Mouse (Mus musculus): ENCODE measurements around the gene Ero1lb. TPM values are rescaled to one million over a fixed set of nuclear protein-coding genes. Genes with fewer than 3 reads are reported as not detected.

The Ero1lb gene
- polyA plus RNA-seq, 1 experiment: 1.3 TPM

- H3K36me3 ChIP-seq (ENCODE audit: control insufficient read depth, insufficient read depth): no peaks in the 10 kb centered on the region
- no peaks in the 10 kb centered on the region for H3K79me3 ChIP-seq (ENCODE audit: low read depth)
- H3K4me3 ChIP-seq (ENCODE audit: insufficient read depth, poor library complexity, severe bottlenecking): no peak overlapping the region
- H3ac ChIP-seq (ENCODE audit: control insufficient read depth, insufficient read length, low read depth): no peak overlapping the region
- TF ChIP-seq FOSL1 (IDR thresholded peaks at IDR 0.05; ENCODE audit: insufficient read depth, low read length, poor library complexity, severe bottlenecking) (no peak), CTCF (IDR thresholded peaks at IDR 0.05; ENCODE audit: control insufficient read depth, insufficient read depth, insufficient read length) (no peak), MYOD1 (IDR thresholded peaks at IDR 0.05; ENCODE audit: control insufficient read depth, insufficient read length, low read depth) (no peak), USF1 (IDR thresholded peaks at IDR 0.05; ENCODE audit: low read depth) (no peak), CEBPB (IDR thresholded peaks at IDR 0.05; ENCODE audit: low read depth) (no peak), MYOG (IDR thresholded peaks at IDR 0.05; ENCODE audit: control insufficient read depth, extremely low read depth, insufficient read length) (no peak), MAX (IDR thresholded peaks at IDR 0.05) (no peak)
- no peaks in the 10 kb centered on the region for H3K27me3 ChIP-seq (ENCODE audit: control insufficient read depth, insufficient read depth, insufficient read length)
- H3K79me2 ChIP-seq (ENCODE audit: control insufficient read depth, insufficient read depth): no peaks in the 10 kb centered on the region
Measured at GRCm38 (mm10) chr13:12534628-12535027, 31.0 kb upstream of the Ero1lb start.

- Histone ChIP-seq H3K79me3 (ENCODE audit: low read depth) (no peaks in the 10 kb centered on the region), H3K79me2 (ENCODE audit: control insufficient read depth, insufficient read depth) (no peaks in the 10 kb centered on the region), H3K4me3 (ENCODE audit: insufficient read depth, poor library complexity, severe bottlenecking) (no peak overlapping the region), H3K27me3 (ENCODE audit: control insufficient read depth, insufficient read depth, insufficient read length) (peaks cover 5% of the 10 kb centered on the region), H3ac (ENCODE audit: control insufficient read depth, insufficient read length, low read depth) (no peak overlapping the region), H3K36me3 (ENCODE audit: control insufficient read depth, insufficient read depth) (no peaks in the 10 kb centered on the region)
- TF ChIP-seq MYOD1 (IDR thresholded peaks at IDR 0.05; ENCODE audit: control insufficient read depth, insufficient read length, low read depth) (no peak), USF1 (IDR thresholded peaks at IDR 0.05; ENCODE audit: low read depth) (no peak), MYOG (IDR thresholded peaks at IDR 0.05; ENCODE audit: control insufficient read depth, extremely low read depth, insufficient read length) (no peak), FOSL1 (IDR thresholded peaks at IDR 0.05; ENCODE audit: insufficient read depth, low read length, poor library complexity, severe bottlenecking) (no peak), CTCF (IDR thresholded peaks at IDR 0.05; ENCODE audit: control insufficient read depth, insufficient read depth, insufficient read length) (peak; percentile 8)
Measured at GRCm38 (mm10) chr13:12537971-12538370, 27.7 kb upstream of the Ero1lb start.

- no peak overlapping the region for H3K4me3 ChIP-seq (ENCODE audit: insufficient read depth, poor library complexity, severe bottlenecking)
- H3ac ChIP-seq (ENCODE audit: control insufficient read depth, insufficient read length, low read depth): no peak overlapping the region
- H3K79me2 ChIP-seq (ENCODE audit: control insufficient read depth, insufficient read depth): no peaks in the 10 kb centered on the region
- peaks cover 5% of the 10 kb centered on the region for H3K27me3 ChIP-seq (ENCODE audit: control insufficient read depth, insufficient read depth, insufficient read length)
- TF ChIP-seq FOSL1 (IDR thresholded peaks at IDR 0.05; ENCODE audit: insufficient read depth, low read length, poor library complexity, severe bottlenecking) (no peak), CEBPB (IDR thresholded peaks at IDR 0.05; ENCODE audit: low read depth) (no peak), MYOD1 (IDR thresholded peaks at IDR 0.05; ENCODE audit: control insufficient read depth, insufficient read length, low read depth) (no peak), USF1 (IDR thresholded peaks at IDR 0.05; ENCODE audit: low read depth) (no peak), MYOG (IDR thresholded peaks at IDR 0.05; ENCODE audit: control insufficient read depth, extremely low read depth, insufficient read length) (no peak), CTCF (IDR thresholded peaks at IDR 0.05; ENCODE audit: control insufficient read depth, insufficient read depth, insufficient read length) (no peak), MAX (IDR thresholded peaks at IDR 0.05) (no peak)
- no peaks in the 10 kb centered on the region for H3K36me3 ChIP-seq (ENCODE audit: control insufficient read depth, insufficient read depth)
- no peaks in the 10 kb centered on the region for H3K79me3 ChIP-seq (ENCODE audit: low read depth)
Measured at GRCm38 (mm10) chr13:12539716-12540115, 26.0 kb upstream of the Ero1lb start.

- H3K79me2 ChIP-seq (ENCODE audit: control insufficient read depth, insufficient read depth): no peaks in the 10 kb centered on the region
- no peaks in the 10 kb centered on the region for H3K36me3 ChIP-seq (ENCODE audit: control insufficient read depth, insufficient read depth)
- H3K4me3 ChIP-seq (ENCODE audit: insufficient read depth, poor library complexity, severe bottlenecking): no peak overlapping the region
- H3ac ChIP-seq (ENCODE audit: control insufficient read depth, insufficient read length, low read depth): no peak overlapping the region
- peaks cover 5% of the 10 kb centered on the region for H3K27me3 ChIP-seq (ENCODE audit: control insufficient read depth, insufficient read depth, insufficient read length)
- H3K79me3 ChIP-seq (ENCODE audit: low read depth): no peaks in the 10 kb centered on the region
- TF ChIP-seq CEBPB (IDR thresholded peaks at IDR 0.05; ENCODE audit: low read depth) (no peak), FOSL1 (IDR thresholded peaks at IDR 0.05; ENCODE audit: insufficient read depth, low read length, poor library complexity, severe bottlenecking) (no peak), CTCF (IDR thresholded peaks at IDR 0.05; ENCODE audit: control insufficient read depth, insufficient read depth, insufficient read length) (no peak), MYOG (IDR thresholded peaks at IDR 0.05; ENCODE audit: control insufficient read depth, extremely low read depth, insufficient read length) (no peak), MYOD1 (IDR thresholded peaks at IDR 0.05; ENCODE audit: control insufficient read depth, insufficient read length, low read depth) (no peak)
Measured at GRCm38 (mm10) chr13:12540119-12540518, 25.6 kb upstream of the Ero1lb start.

- Histone ChIP-seq H3K4me3 (ENCODE audit: insufficient read depth, poor library complexity, severe bottlenecking) (no peak overlapping the region), H3K27me3 (ENCODE audit: control insufficient read depth, insufficient read depth, insufficient read length) (peaks cover 5% of the 10 kb centered on the region), H3ac (ENCODE audit: control insufficient read depth, insufficient read length, low read depth) (no peak overlapping the region), H3K79me3 (ENCODE audit: low read depth) (no peaks in the 10 kb centered on the region), H3K36me3 (ENCODE audit: control insufficient read depth, insufficient read depth) (no peaks in the 10 kb centered on the region), H3K79me2 (ENCODE audit: control insufficient read depth, insufficient read depth) (no peaks in the 10 kb centered on the region)
- TF ChIP-seq MAX (IDR thresholded peaks at IDR 0.05) (peak; percentile 93), USF1 (IDR thresholded peaks at IDR 0.05; ENCODE audit: low read depth) (no peak), MYOG (IDR thresholded peaks at IDR 0.05; ENCODE audit: control insufficient read depth, extremely low read depth, insufficient read length) (no peak), MYOD1 (IDR thresholded peaks at IDR 0.05; ENCODE audit: control insufficient read depth, insufficient read length, low read depth) (no peak)
Measured at GRCm38 (mm10) chr13:12542006-12542981, 23.4 kb upstream of the Ero1lb start.

Data from C2C12 (cell line).